Mouse (Mus musculus) C2C12 (cell line): Measurements from ENCODE around the gene Jmy. TPM values are rescaled to one million over a fixed set of nuclear protein-coding genes. Genes with fewer than 3 reads are reported as not detected.
"Not testable (repeated sequence)": the region's sequence is repeated elsewhere in the genome, so short reads cannot be mapped to it uniquely, and the experiment has no call there.

ENCODE experiments used
- H3K27me3 ChIP-seq: one replicate; pipeline ENCODE4 v1.6.1; 2011; ENCODE audit not compliant: control insufficient read depth, insufficient read depth, insufficient read length
- H3K36me3 ChIP-seq: one replicate; pipeline ENCODE4 v1.6.1; 2011; ENCODE audit not compliant: control insufficient read depth, insufficient read depth
- H3K4me3 ChIP-seq: one replicate; pipeline ENCODE4 v1.5.1; 2011; ENCODE audit warnings: mild to moderate bottlenecking, control low read depth; ENCODE audit not compliant: poor library complexity, insufficient read depth, severe bottlenecking
- H3K79me2 ChIP-seq: one replicate; pipeline ENCODE4 v1.6.1; 2011; ENCODE audit not compliant: control insufficient read depth, insufficient read depth
- H3K79me3 ChIP-seq: one replicate; pipeline ENCODE4 v1.6.1; 2011; ENCODE audit warnings: low read depth, control low read depth
- H3ac ChIP-seq: one replicate; pipeline ENCODE3; 2011; ENCODE audit warnings: low read depth; ENCODE audit not compliant: control insufficient read depth, insufficient read length
- CEBPB ChIP-seq: IDR thresholded peaks from one replicate; pipeline ENCODE4 v1.6.1; 2011; ENCODE audit warnings: low read depth, mild to moderate bottlenecking, control low read depth, moderate library complexity
- CTCF ChIP-seq: IDR thresholded peaks from one replicate; pipeline ENCODE4 v1.5.1; 2011; ENCODE audit not compliant: control insufficient read depth, insufficient read depth, insufficient read length
- FOSL1 ChIP-seq: IDR thresholded peaks from one replicate; pipeline ENCODE4 v1.8.0; 2011; ENCODE audit warnings: mild to moderate bottlenecking, low read length; ENCODE audit not compliant: poor library complexity, insufficient read depth, severe bottlenecking
- MAX ChIP-seq: IDR thresholded peaks from one replicate; pipeline ENCODE4 v1.6.1; 2011; ENCODE audit warnings: mild to moderate bottlenecking, control low read depth
- MYOD1 ChIP-seq: IDR thresholded peaks from one replicate; pipeline ENCODE4 v1.6.1; 2011; ENCODE audit warnings: low read depth; ENCODE audit not compliant: control insufficient read depth, insufficient read length
- MYOG ChIP-seq: IDR thresholded peaks from one replicate; pipeline ENCODE4 v1.6.1; 2011; ENCODE audit not compliant: control insufficient read depth, insufficient read length; ENCODE audit errors: extremely low read depth
- USF1 ChIP-seq: IDR thresholded peaks from one replicate; pipeline ENCODE4 v1.6.1; 2011; ENCODE audit warnings: low read depth, mild to moderate bottlenecking, control low read depth, moderate library complexity
- polyA plus RNA-seq: library from polyadenylated mRNA; unstranded; fragments of >200 nt; fragmentation: generic; extraction: Trizol; gene quantifications from one replicate; pipeline ENCODE4 v1.2.1, GENCODE M21; 2012; ENCODE audit warnings: missing spikeins

Jmy gene
- polyA plus RNA-seq, 1 experiment: 3.2 TPM

- Histone ChIP-seq H3K36me3 (no peaks in the 10 kb centered on the region), H3ac (no peak overlapping the region), H3K27me3 (no peaks in the 10 kb centered on the region), H3K79me2 (no peaks in the 10 kb centered on the region), H3K79me3 (no peaks in the 10 kb centered on the region), H3K4me3 (no peak overlapping the region)
- TF ChIP-seq MYOD1: no peak
- no peak for TF ChIP-seq FOSL1
- TF ChIP-seq CTCF: no peak
- no peak for TF ChIP-seq MAX
- TF ChIP-seq USF1: no peak
- no peak for TF ChIP-seq CEBPB
- no peak for TF ChIP-seq MYOG
Measured at GRCm38 (mm10) chr13:93517223-93517622, 17.6 kb upstream of the Jmy start.

DNA sequence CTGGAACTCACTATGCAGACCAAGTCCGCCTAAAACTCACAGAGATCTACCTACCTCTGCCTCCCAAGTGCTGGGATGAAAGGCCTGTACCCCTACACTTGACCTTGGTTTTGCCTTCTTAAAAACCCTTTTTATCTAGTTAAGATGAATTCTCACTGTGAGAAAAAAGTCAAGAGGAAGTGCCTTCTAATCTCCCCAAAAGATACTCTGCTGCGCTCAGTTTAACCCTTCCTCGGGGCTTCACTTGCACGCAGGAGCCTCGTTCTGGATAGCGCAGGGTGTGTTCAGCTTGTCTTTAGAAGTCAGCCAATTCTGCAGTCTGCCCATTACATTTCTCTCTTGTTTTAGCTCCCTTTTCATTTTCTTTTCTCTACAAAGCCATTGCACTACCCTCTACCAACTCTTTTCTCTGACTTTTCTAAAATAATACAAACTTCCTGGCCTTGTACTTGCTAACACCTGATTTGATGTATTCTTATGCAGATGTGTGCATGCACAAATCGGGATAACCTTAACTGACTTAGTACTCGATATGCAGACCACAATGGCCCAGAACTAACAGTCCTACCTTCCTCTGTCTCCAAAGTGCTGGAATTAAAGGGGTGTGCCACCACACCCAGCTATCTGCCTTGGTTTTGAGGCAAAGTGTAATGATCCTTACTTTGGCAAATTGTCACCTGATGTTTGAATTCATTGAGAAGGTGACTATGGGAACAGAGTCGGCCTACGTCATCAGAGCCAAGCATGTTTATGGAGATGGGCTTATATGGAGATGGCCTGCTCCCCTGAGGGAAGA lies 14.6 kb upstream of the Jmy start:
- Histone ChIP-seq H3K79me3 (no peaks in the 10 kb centered on the region), H3K79me2 (no peaks in the 10 kb centered on the region), H3K36me3 (no peaks in the 10 kb centered on the region), H3K27me3 (no peaks in the 10 kb centered on the region), H3ac (no peak overlapping the region), H3K4me3 (no peak overlapping the region)
- TF ChIP-seq CEBPB: no peak
- TF ChIP-seq FOSL1: no peak
- no peak for TF ChIP-seq MYOG
- no peak for TF ChIP-seq USF1
- TF ChIP-seq MYOD1: no peak

DNA sequence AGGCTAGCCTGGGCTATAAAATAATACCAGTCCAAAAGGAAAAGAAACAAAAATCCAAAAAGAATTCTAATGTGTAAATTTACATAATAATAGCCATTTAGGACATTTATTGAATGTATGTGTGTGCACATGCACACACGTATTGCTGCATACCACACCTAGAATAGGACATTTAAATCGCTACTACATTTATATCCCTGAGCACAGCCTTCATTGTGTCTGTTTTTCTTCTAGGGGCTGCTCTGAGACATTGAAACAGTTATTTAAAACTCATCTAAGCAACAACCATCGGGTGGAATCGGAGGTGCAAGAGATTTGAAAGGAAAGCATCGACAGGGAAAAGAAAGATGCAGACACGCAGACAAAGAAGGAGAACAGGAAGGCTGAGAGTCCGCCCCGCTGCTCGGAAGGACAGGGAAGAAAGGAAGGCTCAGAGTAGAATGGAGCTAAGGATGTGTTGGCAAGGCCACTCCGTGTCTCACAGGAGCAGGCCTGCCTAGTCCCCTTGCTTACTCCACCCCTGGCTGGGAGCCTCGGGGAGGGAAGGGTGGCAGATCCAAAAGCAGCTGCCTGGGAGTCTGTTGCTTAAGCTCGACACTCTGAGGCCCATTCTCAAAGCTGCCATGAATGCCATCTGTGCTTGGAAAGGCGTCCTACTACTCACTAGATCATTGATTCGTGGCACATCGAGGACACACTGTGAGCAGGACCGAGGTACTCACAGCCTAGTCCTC lies 11.0 kb upstream of the Jmy start:
- H3K79me3 ChIP-seq: no peaks in the 10 kb centered on the region
- no peaks in the 10 kb centered on the region for H3K27me3 ChIP-seq
- H3K36me3 ChIP-seq: no peaks in the 10 kb centered on the region
- no peak overlapping the region for H3ac ChIP-seq
- H3K4me3 ChIP-seq: no peak overlapping the region
- TF ChIP-seq FOSL1: no peak
- TF ChIP-seq CTCF: no peak
- TF ChIP-seq MYOD1: no peak
- TF ChIP-seq MYOG: no peak
- no peak for TF ChIP-seq CEBPB
- TF ChIP-seq USF1: no peak
- no peak for TF ChIP-seq MAX
- no peaks in the 10 kb centered on the region for H3K79me2 ChIP-seq

GRCm38 (mm10) chr13:93506920-93507319 lies 7.3 kb upstream of the Jmy start:
- H3K36me3 ChIP-seq, H3K27me3 ChIP-seq, H3ac ChIP-seq, H3K79me2 ChIP-seq, H3K4me3 ChIP-seq, H3K79me3 ChIP-seq: not testable (repeated sequence)

DNA sequence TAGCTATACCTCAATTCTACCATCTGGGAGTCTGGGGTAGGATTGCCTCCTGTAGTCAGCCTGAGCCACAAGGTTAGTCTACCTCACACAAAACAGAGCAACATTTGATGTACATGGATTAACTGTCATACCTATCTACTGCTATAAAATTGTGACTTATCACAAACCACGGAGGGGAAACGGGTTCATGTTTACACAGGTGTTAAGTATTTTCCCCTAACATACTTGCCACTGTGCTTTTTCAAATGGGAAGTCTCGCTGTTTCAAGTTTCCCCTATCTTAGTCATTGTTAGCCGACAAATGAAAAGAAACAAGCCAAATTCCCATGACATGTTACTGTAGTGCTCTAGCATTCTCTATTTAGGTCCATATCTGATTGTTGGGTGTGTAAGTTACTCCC lies 2.1 kb upstream of the Jmy start:
- Histone ChIP-seq H3K4me3 (no peak overlapping the region), H3K36me3 (no peaks in the 10 kb centered on the region), H3K79me2 (peaks cover 24% of the 10 kb centered on the region), H3K79me3 (peaks cover 2% of the 10 kb centered on the region), H3K27me3 (no peaks in the 10 kb centered on the region), H3ac (no peak overlapping the region)
- TF ChIP-seq CEBPB: no peak
- no peak for TF ChIP-seq CTCF
- TF ChIP-seq MYOD1: no peak
- no peak for TF ChIP-seq MYOG
- TF ChIP-seq USF1: no peak
- TF ChIP-seq MAX: no peak
- no peak for TF ChIP-seq FOSL1
